Mouse (Mus musculus): Measurements from ENCODE around the gene Ift27. TPM values are rescaled to one million over a fixed set of nuclear protein-coding genes. Genes with fewer than 3 reads are reported as not detected.

The Ift27 gene
- polyA plus RNA-seq, 1 experiment from 2014 or later, result 102 TPM

GRCm38 (mm10) chr15:78164466-78164865 is 9.4 kb downstream of the Ift27 start:
- 55% methylated on average over 11 of the region's 11 CpGs for WGBS

GRCm38 (mm10) chr15:78161946-78162345 is 12.0 kb downstream of the Ift27 start:
- Histone ChIP-seq H3K9ac (replicated peaks; ENCODE audit: low read length) (no peak overlapping the region), H3K4me1 (ENCODE audit: control insufficient read depth, insufficient read depth, low read length) (0 out of 2 replicates have a peak, but pooled peaks cover 3% of the 10 kb centered on the region), H3K9me3 (ENCODE audit: control insufficient read depth, low read length) (no peaks in the 10 kb centered on the region), H3K27ac (replicated peaks; ENCODE audit: low read depth, low read length) (no peak overlapping the region), H3K27me3 (ENCODE audit: control insufficient read depth, insufficient read depth, low read length) (no peaks in the 10 kb centered on the region), H3K4me3 (replicated peaks; ENCODE audit: low read depth, low read length) (no peak overlapping the region), H3K4me2 (ENCODE audit: low read length) (no peak overlapping the region), H3K36me3 (ENCODE audit: control insufficient read depth, insufficient read depth, low read length) (peaks cover 31% of the 10 kb centered on the region; the same call in 1 of the 2 replicates)
- DNase-seq, result no peak
- ATAC-seq (ENCODE audit: low FRiP score, low TSS enrichment), result no peak
- 84% methylated on average over 9 of the region's 9 CpGs for WGBS

More at GRCm38 (mm10) chr15:78164466-78164865, 9.4 kb downstream of the Ift27 start:
- H3K4me1 ChIP-seq (ENCODE audit: control insufficient read depth, insufficient read depth, low read length), result 0 out of 2 replicates have a peak, but pooled peaks cover 3% of the 10 kb centered on the region
- DNase-seq, result peak; percentile 58
- ATAC-seq (ENCODE audit: low FRiP score, low TSS enrichment), result no peak
- H3K4me3 ChIP-seq (replicated peaks; ENCODE audit: low read depth, low read length), result no peak overlapping the region
- peaks cover 27% of the 10 kb centered on the region for H3K36me3 ChIP-seq (ENCODE audit: control insufficient read depth, insufficient read depth, low read length)
- H3K4me2 ChIP-seq (ENCODE audit: low read length), result no peak overlapping the region
- no peaks in the 10 kb centered on the region for H3K27me3 ChIP-seq (ENCODE audit: control insufficient read depth, insufficient read depth, low read length)
- H3K9ac ChIP-seq (replicated peaks; ENCODE audit: low read length), result no peak overlapping the region; the same call in 1 of the 2 replicates
- peak overlapping the region; percentile 33 for H3K27ac ChIP-seq (replicated peaks; ENCODE audit: low read depth, low read length)
- no peaks in the 10 kb centered on the region for H3K9me3 ChIP-seq (ENCODE audit: control insufficient read depth, low read length)

- 80% methylated on average over 5 of the region's 5 CpGs for WGBS
- no peaks in the 10 kb centered on the region for H3K27me3 ChIP-seq (ENCODE audit: control insufficient read depth, insufficient read depth, low read length)
- no peaks in the 10 kb centered on the region for H3K9me3 ChIP-seq (ENCODE audit: control insufficient read depth, low read length)
- 0 out of 2 replicates have a peak, but pooled peaks cover 5% of the 10 kb centered on the region for H3K4me1 ChIP-seq (ENCODE audit: control insufficient read depth, insufficient read depth, low read length)
- no peak overlapping the region for H3K4me2 ChIP-seq (ENCODE audit: low read length)
- no peak overlapping the region for H3K4me3 ChIP-seq (replicated peaks; ENCODE audit: low read depth, low read length)
- DNase-seq (no peak), ATAC-seq (ENCODE audit: low FRiP score, low TSS enrichment) (no peak)
- 0 out of 2 replicates have a peak, but pooled peaks cover 15% of the 10 kb centered on the region for H3K36me3 ChIP-seq (ENCODE audit: control insufficient read depth, insufficient read depth, low read length)
- H3K9ac ChIP-seq (replicated peaks; ENCODE audit: low read length), result no peak overlapping the region
- H3K27ac ChIP-seq (replicated peaks; ENCODE audit: low read depth, low read length), result no peak overlapping the region
Observed at GRCm38 (mm10) chr15:78158335-78158734, 15.6 kb downstream of the Ift27 start.

- no peak for DNase-seq
- Histone ChIP-seq H3K36me3 (ENCODE audit: control insufficient read depth, insufficient read depth, low read length) (0 out of 2 replicates have a peak, but pooled peaks cover 10% of the 10 kb centered on the region), H3K9ac (replicated peaks; ENCODE audit: low read length) (no peak overlapping the region), H3K27me3 (ENCODE audit: control insufficient read depth, insufficient read depth, low read length) (no peaks in the 10 kb centered on the region), H3K4me3 (replicated peaks; ENCODE audit: low read depth, low read length) (no peak overlapping the region), H3K27ac (replicated peaks; ENCODE audit: low read depth, low read length) (no peak overlapping the region), H3K4me2 (ENCODE audit: low read length) (no peak overlapping the region), H3K9me3 (ENCODE audit: control insufficient read depth, low read length) (no peaks in the 10 kb centered on the region), H3K4me1 (ENCODE audit: control insufficient read depth, insufficient read depth, low read length) (0 out of 2 replicates have a peak, but pooled peaks cover 5% of the 10 kb centered on the region)
- ATAC-seq (ENCODE audit: low FRiP score, low TSS enrichment), result no peak
- 79% methylated on average over 4 of the region's 4 CpGs for WGBS
Observed at GRCm38 (mm10) chr15:78157824-78158223, 16.1 kb downstream of the Ift27 start.

GRCm38 (mm10) chr15:78157330-78157729 is 16.6 kb downstream of the Ift27 start:
- Histone ChIP-seq H3K27me3 (ENCODE audit: control insufficient read depth, insufficient read depth, low read length) (no peaks in the 10 kb centered on the region), H3K4me1 (ENCODE audit: control insufficient read depth, insufficient read depth, low read length) (0 out of 2 replicates have a peak, but pooled peaks cover 5% of the 10 kb centered on the region), H3K4me3 (replicated peaks; ENCODE audit: low read depth, low read length) (no peak overlapping the region), H3K9me3 (ENCODE audit: control insufficient read depth, low read length) (no peaks in the 10 kb centered on the region), H3K27ac (replicated peaks; ENCODE audit: low read depth, low read length) (no peak overlapping the region), H3K36me3 (ENCODE audit: control insufficient read depth, insufficient read depth, low read length) (0 out of 2 replicates have a peak, but pooled peaks cover 10% of the 10 kb centered on the region), H3K9ac (replicated peaks; ENCODE audit: low read length) (no peak overlapping the region), H3K4me2 (ENCODE audit: low read length) (no peak overlapping the region)
- DNase-seq, result no peak
- WGBS, result 70% methylated on average over 8 of the region's 8 CpGs
- ATAC-seq (ENCODE audit: low FRiP score, low TSS enrichment), result no peak

- Histone ChIP-seq H3K4me3 (replicated peaks; ENCODE audit: low read depth, low read length) (no peak overlapping the region), H3K9me3 (ENCODE audit: control insufficient read depth, low read length) (no peaks in the 10 kb centered on the region), H3K36me3 (ENCODE audit: control insufficient read depth, insufficient read depth, low read length) (0 out of 2 replicates have a peak, but pooled peaks cover 10% of the 10 kb centered on the region), H3K9ac (replicated peaks; ENCODE audit: low read length) (no peak overlapping the region), H3K27me3 (ENCODE audit: control insufficient read depth, insufficient read depth, low read length) (no peaks in the 10 kb centered on the region), H3K4me1 (ENCODE audit: control insufficient read depth, insufficient read depth, low read length) (0 out of 2 replicates have a peak, but pooled peaks cover 5% of the 10 kb centered on the region), H3K4me2 (ENCODE audit: low read length) (no peak overlapping the region), H3K27ac (replicated peaks; ENCODE audit: low read depth, low read length) (no peak overlapping the region)
- ATAC-seq (ENCODE audit: low FRiP score, low TSS enrichment), result no peak
- no peak for DNase-seq
- WGBS, result 89% methylated on average over 6 of the region's 6 CpGs
Observed at GRCm38 (mm10) chr15:78155421-78155820, 18.5 kb downstream of the Ift27 start.

- ATAC-seq (ENCODE audit: low FRiP score, low TSS enrichment) (no peak), DNase-seq (peak; percentile 44)
- H3K4me2 ChIP-seq (ENCODE audit: low read length), result no peak overlapping the region
- H3K27ac ChIP-seq (replicated peaks; ENCODE audit: low read depth, low read length), result peak overlapping the region; percentile 57; the same call in 1 of the 2 replicates
- no peaks in the 10 kb centered on the region for H3K27me3 ChIP-seq (ENCODE audit: control insufficient read depth, insufficient read depth, low read length)
- no peak overlapping the region for H3K4me3 ChIP-seq (replicated peaks; ENCODE audit: low read depth, low read length)
- H3K9ac ChIP-seq (replicated peaks; ENCODE audit: low read length), result no peak overlapping the region; the same call in 1 of the 2 replicates
- 44% methylated on average over 11 of the region's 11 CpGs for WGBS
- 0 out of 2 replicates have a peak, but pooled peaks cover 5% of the 10 kb centered on the region for H3K4me1 ChIP-seq (ENCODE audit: control insufficient read depth, insufficient read depth, low read length)
- H3K36me3 ChIP-seq (ENCODE audit: control insufficient read depth, insufficient read depth, low read length), result no peaks in the 10 kb centered on the region
- H3K9me3 ChIP-seq (ENCODE audit: control insufficient read depth, low read length), result no peaks in the 10 kb centered on the region
Observed at GRCm38 (mm10) chr15:78153045-78153775, 20.7 kb downstream of the Ift27 start.

GRCm38 (mm10) chr15:78148565-78148964 is 25.3 kb downstream of the Ift27 start:
- DNase-seq (no peak), ATAC-seq (ENCODE audit: low FRiP score, low TSS enrichment) (no peak)
- Histone ChIP-seq H3K36me3 (ENCODE audit: control insufficient read depth, insufficient read depth, low read length) (no peaks in the 10 kb centered on the region), H3K27ac (replicated peaks; ENCODE audit: low read depth, low read length) (no peak overlapping the region), H3K4me3 (replicated peaks; ENCODE audit: low read depth, low read length) (no peak overlapping the region), H3K4me1 (ENCODE audit: control insufficient read depth, insufficient read depth, low read length) (0 out of 2 replicates have a peak, but pooled peaks cover 3% of the 10 kb centered on the region), H3K4me2 (ENCODE audit: low read length) (no peak overlapping the region), H3K9me3 (ENCODE audit: control insufficient read depth, low read length) (no peaks in the 10 kb centered on the region), H3K27me3 (ENCODE audit: control insufficient read depth, insufficient read depth, low read length) (no peaks in the 10 kb centered on the region), H3K9ac (replicated peaks; ENCODE audit: low read length) (no peak overlapping the region)
- WGBS, result 73% methylated on average over 7 of the region's 7 CpGs
